Comparison of ENCODE assay signal across 8 mouse cellular contexts in the genomic region with DNA sequence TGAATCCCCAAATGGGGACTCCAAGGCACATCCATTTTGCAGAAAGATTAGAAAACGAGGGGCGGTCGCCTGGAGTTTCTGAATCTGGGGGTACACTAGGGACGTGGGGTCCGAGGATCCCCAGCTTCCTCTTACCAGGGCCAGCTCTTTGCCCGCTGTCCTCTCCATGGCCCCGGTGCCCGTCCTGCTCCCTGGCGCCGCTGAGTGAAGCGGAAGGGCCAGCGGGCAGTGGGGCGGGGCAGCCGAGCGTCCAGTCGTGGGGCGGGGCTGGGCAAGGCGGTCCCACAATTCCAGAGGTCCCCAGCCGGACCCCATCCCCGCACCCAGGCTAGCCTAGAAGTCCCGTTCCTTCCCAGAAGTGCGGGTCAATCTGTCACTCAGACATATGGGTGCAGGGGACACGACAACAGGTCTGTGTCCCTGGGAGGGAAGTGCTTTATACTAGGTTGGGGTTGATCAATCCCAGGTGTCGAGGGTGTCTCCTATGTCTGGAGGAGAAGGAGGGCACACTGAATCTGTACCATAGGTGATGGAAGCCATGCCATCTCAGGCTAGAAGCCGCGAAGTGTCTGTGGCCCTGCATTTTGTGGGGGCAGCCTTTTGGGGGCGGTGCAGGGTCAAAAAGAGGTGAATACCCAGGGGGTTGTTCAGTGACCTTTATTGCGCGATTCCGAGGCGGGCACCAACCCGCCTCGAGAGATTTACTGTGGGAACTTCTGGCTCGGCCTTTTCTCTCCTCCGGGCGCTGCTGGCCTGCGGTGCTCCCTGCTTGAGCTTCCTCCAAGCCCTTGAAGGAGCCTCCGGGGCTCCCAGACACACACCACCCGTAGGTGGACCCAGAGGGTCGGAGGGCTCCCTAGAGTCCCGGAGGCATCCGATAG. TPM values are rescaled to one million over a fixed set of nuclear protein-coding genes. Genes with fewer than 3 reads are reported as not detected.
DNase-seq lines count a peak whose midpoint lies in the region; ATAC-seq lines count a peak whose summit lies in the region.

A gene (minus strand): TSS at position 217 of the 881 bp plus-strand sequence.

- peak within 1 kb of the TSS; percentile 63 for H3K4me2 ChIP-seq in midbrain, embryonic 12.5 days (replicated peaks)

- peak; percentile 59 for DNase-seq in urinary bladder, adult 2 months (ENCODE audit: low spot score)
- DNase-seq in urinary bladder, postnatal 10 days (ENCODE audit: low spot score): no peak
- DNase-seq in fibroblast of lung, adult 2 months (ENCODE audit: low read depth): peak; percentile 10
- DNase-seq in heart, postnatal 14 days: peak; percentile 61 to 62
- peak; percentile 76 for DNase-seq in limb, embryonic 10.5 days (ENCODE audit: low spot score)
- DNase-seq in yolk sac, embryonic 10.5 days (ENCODE audit: low spot score): peak; percentile 21
- DNase-seq in frontal cortex, postnatal 10 days (ENCODE audit: low spot score in 2 of 2): no peak

- peaks cover 95% of the 10 kb centered on the region for H3K27me3 ChIP-seq in limb, embryonic 10.5 days (ENCODE audit: low read depth, poor library complexity, severe bottlenecking)
- peaks cover 87% of the 10 kb centered on the region for H3K27me3 ChIP-seq in midbrain, embryonic 12.5 days

- H3K27ac ChIP-seq in limb, embryonic 10.5 days: peak within 1 kb of the TSS; percentile 40; the same call in 1 of the 2 replicates
- H3K27ac ChIP-seq in midbrain, embryonic 12.5 days (replicated peaks): no peak within 1 kb of the TSS

- under 1% methylated on average over 42 of the region's 42 CpGs for WGBS in limb, embryonic 10.5 days
- WGBS in midbrain, embryonic 12.5 days: 1% methylated on average over 42 of the region's 42 CpGs

- peak; percentile 39; the same call in 1 of the 2 replicates for ATAC-seq in midbrain, embryonic 12.5 days (ENCODE audit: low FRiP score, low read depth)

- intact Hi-C loops in heart, postnatal 14 days (cut with DNase I): no loop called here

- H3K9me3 ChIP-seq in limb, embryonic 10.5 days (replicated peaks): no peaks in the 10 kb centered on the region
- H3K9me3 ChIP-seq in midbrain, embryonic 12.5 days: no peaks in the 10 kb centered on the region

- peak within 1 kb of the TSS; percentile 59 for H3K4me3 ChIP-seq in limb, embryonic 10.5 days
- H3K4me3 ChIP-seq in midbrain, embryonic 12.5 days: peak within 1 kb of the TSS; percentile 41

- peaks cover 30% of the 10 kb centered on the region for H3K4me1 ChIP-seq in limb, embryonic 10.5 days
- peaks cover 24% of the 10 kb centered on the region for H3K4me1 ChIP-seq in midbrain, embryonic 12.5 days

- peak within 1 kb of the TSS; percentile 49; the same call in 1 of the 2 replicates for H3K9ac ChIP-seq in midbrain, embryonic 12.5 days (replicated peaks)

- H3K36me3 ChIP-seq in limb, embryonic 10.5 days: no peaks in the 10 kb centered on the region
- no peaks in the 10 kb centered on the region for H3K36me3 ChIP-seq in midbrain, embryonic 12.5 days

RNA-seq across cellular contexts. Expression of the gene that starts here (rescaled TPM):
- polyA plus RNA-seq in urinary bladder, adult 2 months (2012; rRNA removed): 25.7 and 27.3 TPM in 2 replicates
- 1 to 10 TPM; 1.0 to 1.3 TPM for total RNA-seq in heart, postnatal 14 days (2021)
- polyA plus RNA-seq in limb, embryonic 10.5 days (2016; fragmentation: Nextera tagmentation; extraction: Ambion mirVana): 5.1 and 5.7 TPM in 2 replicates
- polyA plus RNA-seq in midbrain, embryonic 12.5 days (2016; fragmentation: Nextera tagmentation; extraction: Ambion mirVana): 2.7 TPM in 2 replicates

Comparison
In these comparisons a context has a peak if more than half of its experiments do, and no peak if none do; other contexts are left out.
1. DNase-seq: peak in urinary bladder, adult 2 months (single experiment), fibroblast of lung, adult 2 months (single experiment), heart, postnatal 14 days (2 of 2), limb, embryonic 10.5 days (single experiment) and yolk sac, embryonic 10.5 days (single experiment); none in urinary bladder, postnatal 10 days (single experiment) and frontal cortex, postnatal 10 days (0 of 2).